Mouse (Mus musculus) thymus, postnatal 36 days (tissue): ENCODE measurements around the gene Galnt9.
A peak's percentile ranks its signal among the peaks of the same experiment; 100 is the strongest.

Experiments used
- DNase-seq, 2 experiments: peaks; one replicate each; pipeline ENCODE4 v3.0.0; 2022; ENCODE audit warnings: mixed read lengths in 2 of 2

Gene Galnt9

GRCm38 (mm10) chr5:110594465-110594864 is 50.3 kb downstream of the Galnt9 start:
- DNase-seq = peak in 1 of 2 experiments; percentile 7

GRCm38 (mm10) chr5:110595341-110595740 is 51.2 kb downstream of the Galnt9 start:
- peak in 1 of 2 experiments; percentile 22 for DNase-seq

DNA sequence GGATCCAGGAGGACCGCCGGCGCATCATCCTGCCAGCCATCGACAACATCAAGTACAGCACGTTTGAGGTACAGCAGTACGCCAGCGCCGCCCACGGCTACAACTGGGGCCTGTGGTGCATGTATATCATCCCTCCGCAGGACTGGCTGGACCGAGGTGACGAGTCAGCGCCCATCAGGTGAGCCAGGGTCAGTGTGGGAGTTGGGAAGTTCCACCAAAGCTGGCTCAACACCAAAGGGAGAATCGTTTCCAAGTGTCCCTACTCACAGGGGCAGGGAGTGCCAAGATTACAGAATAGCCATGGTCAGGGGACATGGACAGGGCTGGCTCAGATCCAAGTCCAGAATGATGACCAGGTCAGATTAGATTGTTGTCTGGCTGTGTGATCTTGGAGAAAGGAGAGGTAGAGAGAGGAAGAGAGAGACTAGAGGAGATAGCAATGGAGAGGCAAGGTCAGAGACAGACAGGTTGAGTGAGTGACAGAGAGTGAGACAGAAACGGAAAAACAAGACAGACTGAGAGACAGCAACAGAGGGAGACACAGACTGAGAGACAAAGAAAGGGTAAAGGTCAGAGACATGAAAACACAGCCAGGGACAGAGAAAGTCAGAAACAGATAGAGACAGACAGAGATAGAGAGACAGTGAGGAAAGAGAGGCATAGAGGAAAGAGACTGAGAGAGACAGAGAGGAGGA is 52.1 kb downstream of the Galnt9 start:
- peak in 1 of 2 experiments; percentile 7 for DNase-seq

GRCm38 (mm10) chr5:110597502-110597901 is 53.3 kb downstream of the Galnt9 start:
- no peak for DNase-seq

GRCm38 (mm10) chr5:110598298-110599095 is 54.3 kb downstream of the Galnt9 start:
- peak; percentile 9 to 19 for DNase-seq

- DNase-seq = no peak
Measured at GRCm38 (mm10) chr5:110603016-110603685, 59.0 kb downstream of the Galnt9 start.

DNA sequence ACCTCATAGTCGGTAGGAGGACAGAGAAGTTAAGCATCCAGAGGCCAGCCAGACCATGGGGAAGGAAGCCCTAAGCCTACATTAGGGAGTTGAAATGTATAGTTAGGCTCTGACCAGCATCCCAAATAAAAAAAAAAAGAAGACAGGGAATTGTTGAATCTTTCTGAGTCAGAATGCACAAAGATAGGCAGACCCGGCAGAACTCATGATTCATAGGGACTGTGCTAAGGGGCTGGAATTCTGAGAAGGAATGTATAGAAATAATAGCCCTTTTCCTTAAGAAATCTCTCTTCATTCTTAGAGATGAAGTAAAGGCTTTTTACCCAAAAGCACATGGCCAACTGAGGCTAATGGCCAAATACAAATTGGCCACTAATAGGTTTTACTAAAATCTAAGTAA is 60.2 kb downstream of the Galnt9 start:
- no peak for DNase-seq

- no peak for DNase-seq
Measured at GRCm38 (mm10) chr5:110605531-110606221, 61.5 kb downstream of the Galnt9 start.

GRCm38 (mm10) chr5:110607767-110608166 is 63.6 kb downstream of the Galnt9 start:
- no peak for DNase-seq

GRCm38 (mm10) chr5:110608336-110608735 is 64.2 kb downstream of the Galnt9 start:
- DNase-seq = no peak

DNA sequence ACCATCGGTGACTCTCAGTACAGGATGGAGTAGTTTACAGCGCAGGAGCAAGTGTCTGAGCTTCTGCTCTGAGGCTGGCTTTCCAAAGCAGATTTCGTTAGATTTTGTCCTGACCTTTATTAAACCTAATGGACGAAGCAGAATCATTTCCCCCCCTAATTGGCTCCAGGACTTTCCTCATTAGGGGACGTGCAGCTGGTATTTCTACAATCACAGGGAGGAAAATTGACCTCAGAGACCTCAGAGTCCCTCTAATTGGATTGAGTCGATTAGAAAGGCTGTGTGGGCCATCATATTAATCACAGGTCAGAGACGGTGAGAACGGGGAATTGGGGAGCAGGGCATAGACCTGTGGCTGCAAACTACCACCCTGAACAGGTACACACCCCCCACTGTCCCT is 64.8 kb downstream of the Galnt9 start:
- no peak for DNase-seq

- no peak for DNase-seq
Measured at GRCm38 (mm10) chr5:110609425-110609824, 65.3 kb downstream of the Galnt9 start.

DNA sequence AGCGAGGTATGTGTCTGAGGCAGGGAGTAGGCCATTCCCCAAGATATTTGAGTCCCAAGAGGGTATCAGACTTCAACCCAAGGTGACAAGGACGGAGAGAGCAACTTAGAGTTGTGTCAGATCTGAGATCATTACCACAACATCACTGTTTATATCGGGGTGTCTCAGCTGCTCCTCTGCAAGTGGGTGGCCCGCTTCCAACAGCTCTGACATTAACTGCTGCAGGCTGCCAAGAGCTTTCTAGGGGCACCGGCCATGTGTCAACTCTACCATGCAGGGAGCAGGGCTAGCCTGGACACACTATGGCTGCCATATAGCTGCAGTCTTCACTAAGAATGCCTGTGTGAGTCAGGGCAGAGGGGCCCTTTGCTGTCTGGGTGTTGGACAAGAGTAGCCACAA is 65.7 kb downstream of the Galnt9 start:
- DNase-seq = no peak

DNA sequence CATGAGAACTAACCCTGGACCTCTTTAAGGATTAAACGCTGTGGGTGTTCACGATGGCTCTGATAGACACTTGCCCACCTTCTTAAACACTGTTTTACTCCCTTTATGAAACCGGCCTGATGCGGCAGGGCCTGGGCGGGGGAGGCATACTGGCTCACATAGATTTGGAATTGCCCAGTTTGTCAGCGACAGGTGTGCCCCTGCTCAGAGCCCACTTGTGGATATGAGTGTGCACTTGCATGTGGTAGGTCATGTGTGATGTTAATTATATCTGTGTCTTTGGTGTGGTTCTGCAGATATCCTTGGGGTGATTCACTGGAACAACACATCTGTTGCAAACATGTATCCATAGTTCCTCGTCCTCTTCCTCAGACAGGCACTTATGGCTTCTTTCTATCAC is 66.3 kb downstream of the Galnt9 start:
- DNase-seq = no peak

- no peak for DNase-seq
Measured at GRCm38 (mm10) chr5:110611435-110612158, 67.4 kb downstream of the Galnt9 start.

DNA sequence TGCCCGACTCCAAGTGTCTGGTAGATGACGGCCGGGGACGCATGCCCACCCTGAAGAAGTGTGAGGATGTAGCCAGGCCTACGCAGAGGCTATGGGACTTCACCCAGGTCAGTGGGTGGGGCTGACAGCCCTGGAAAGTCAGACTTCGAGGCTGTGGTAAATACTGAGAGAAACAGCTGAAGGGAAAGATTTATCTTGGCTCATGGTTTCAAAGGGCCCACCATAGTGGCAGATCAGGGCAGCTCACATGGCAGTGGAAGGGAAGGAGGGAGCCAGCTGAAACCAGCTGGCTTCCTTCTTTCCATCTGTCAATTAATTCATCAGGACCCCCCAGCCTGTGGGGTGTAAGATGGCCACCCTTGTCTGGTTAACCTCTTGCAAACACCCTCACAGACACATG is 75.1 kb downstream of the Galnt9 start:
- DNase-seq = no peak

DNA sequence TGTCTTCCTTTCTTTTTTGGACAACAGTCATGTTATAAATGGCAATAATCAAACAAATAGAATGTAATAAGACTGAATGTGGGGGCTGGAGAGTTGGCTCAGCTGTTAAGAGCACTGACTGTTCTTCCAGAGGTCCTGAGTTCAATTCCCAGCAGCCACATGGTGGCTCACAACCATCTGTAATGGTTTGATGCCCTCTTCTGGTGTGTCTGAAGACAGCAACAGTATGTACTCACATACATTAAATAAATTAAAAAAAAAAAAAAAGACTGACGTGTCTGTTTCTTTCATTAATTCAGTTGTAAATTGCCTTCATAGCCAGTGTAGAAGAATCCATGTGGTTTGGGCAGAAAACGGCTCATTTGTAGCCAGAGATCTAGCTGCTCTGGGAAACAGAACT is 80.2 kb downstream of the Galnt9 start:
- DNase-seq = no peak

- no peak for DNase-seq
Measured at GRCm38 (mm10) chr5:110627351-110627750, 83.2 kb downstream of the Galnt9 start.

DNA sequence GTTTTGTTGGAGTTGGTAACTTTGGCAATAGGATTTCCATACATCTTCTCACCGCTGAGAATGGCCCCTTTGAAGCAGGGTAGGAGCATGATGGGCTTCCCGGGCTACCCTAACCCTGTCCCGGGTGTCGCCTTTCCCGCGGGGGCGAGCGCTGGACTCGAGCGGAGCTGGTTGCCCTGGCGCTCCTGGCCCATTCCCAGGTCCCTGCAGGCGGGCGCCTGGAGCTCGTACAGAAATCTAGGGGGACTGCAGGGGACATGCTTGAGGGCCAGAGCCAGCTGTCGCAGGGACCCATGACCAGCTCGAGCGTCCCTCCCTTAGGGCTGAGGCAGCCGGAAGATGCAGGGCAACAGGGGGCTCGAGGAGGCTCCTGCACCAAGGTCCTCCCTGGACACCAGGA is 84.0 kb downstream of the Galnt9 start:
- no peak for DNase-seq

DNA sequence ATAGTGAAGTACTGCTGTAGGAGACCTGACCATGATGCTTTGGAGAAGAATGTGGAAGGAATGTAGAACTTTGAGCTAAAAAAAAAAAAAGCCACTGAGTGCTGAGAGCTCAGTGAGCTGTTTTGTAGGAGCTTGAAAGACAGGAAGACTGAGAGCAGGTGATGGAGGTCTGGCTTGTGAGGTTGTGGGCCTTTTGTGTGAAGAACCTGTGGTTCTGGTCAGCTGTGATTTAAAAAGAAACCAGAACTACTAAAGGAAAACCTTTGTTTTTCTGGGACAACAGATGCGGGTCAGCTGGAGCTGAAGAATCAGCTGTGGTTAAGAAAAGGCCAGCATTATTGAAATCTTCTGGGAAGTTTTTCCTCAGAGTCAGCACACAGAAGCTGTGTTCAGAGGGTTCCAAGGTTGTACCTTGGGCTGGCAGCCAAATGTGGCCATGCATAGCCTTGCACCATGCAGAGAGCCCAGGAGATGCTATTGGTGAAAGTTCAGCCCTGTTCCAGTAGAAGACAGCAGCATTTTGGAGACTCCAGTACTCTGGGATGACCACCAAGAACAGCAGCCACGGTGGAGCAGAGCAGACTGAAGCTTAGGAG is 85.5 kb downstream of the Galnt9 start:
- no peak for DNase-seq

DNA sequence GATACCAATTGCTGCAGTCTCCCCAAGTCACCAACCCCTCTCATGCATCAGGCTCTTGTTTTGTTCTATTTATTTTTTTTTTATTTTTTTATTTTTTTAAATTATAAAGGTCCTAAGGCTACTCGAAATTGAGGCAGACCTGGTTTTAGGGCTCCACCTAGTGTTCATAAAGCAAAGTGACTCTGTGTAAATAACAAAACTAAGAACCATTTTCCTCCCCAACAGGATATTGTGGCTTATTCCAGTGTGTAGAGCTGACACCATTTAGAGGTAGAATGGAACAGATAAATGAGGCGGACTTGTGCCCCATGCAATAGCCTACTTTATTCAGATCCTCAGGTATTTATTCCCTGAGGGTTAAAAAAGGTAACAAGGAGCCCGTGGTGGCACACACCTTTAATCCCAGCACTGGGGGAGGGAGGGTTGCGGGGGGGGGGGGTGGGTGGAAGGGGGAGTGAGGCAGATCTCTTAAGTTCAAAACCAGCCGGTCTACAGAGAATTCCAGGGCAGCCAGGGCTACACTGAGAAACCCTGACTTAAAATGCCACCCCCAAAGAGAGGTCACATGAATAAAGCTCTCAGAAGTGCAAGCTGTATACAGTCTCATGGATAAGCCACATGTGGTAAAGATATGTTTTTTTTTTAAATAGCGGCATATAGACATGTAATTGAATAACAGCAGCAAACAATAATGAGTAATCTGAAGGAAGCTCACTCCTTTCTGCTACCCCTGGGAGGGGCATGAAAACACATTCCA is 92.0 kb downstream of the Galnt9 start:
- DNase-seq = no peak
